Mouse (Mus musculus): ENCODE results near the gene Susd6. TPM values are rescaled to one million over a fixed set of nuclear protein-coding genes. Genes with fewer than 3 reads are reported as not detected.

Gene Susd6
- polyA plus RNA-seq, 1 experiment: 57.0 TPM

DNA sequence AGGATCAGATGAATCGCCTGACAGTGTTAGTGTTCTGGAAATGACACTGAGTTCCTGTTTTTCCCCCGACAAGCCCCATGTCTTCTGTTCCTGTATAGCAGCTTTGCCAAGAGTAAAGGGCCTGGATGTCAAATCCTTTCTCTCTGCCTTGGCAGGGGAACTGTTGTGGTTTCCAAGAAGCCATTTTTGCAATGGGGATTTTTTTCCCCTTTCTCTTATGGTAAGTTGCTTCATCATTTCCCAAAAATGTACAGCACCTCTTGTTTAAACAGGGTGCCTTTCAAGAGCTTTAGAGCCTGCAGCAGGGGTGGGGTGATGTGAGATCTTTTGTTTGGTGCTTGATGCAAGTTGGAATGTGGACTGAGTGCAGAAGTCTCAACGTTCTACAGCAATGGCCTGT, 63.4 kb downstream of the Susd6 start:
- Histone ChIP-seq H3K4me3 (ENCODE audit: low read depth, low read length) (no peak overlapping the region), H3K4me1 (ENCODE audit: control insufficient read depth, insufficient read depth, low read length) (peaks cover 6% of the 10 kb centered on the region), H3K27me3 (ENCODE audit: control insufficient read depth, insufficient read depth, low read length, poor library complexity, severe bottlenecking) (no peaks in the 10 kb centered on the region), H3K9ac (ENCODE audit: low read depth, poor library complexity, severe bottlenecking) (no peak overlapping the region), H3K27ac (ENCODE audit: insufficient read depth, low read length) (peak overlapping the region; percentile 71; the same call in 1 of the 2 replicates), H3K9me3 (replicated peaks; ENCODE audit: control insufficient read depth, insufficient read depth, low read length, poor library complexity, severe bottlenecking) (no peaks in the 10 kb centered on the region), H3K36me3 (ENCODE audit: control insufficient read depth, insufficient read depth, low read length, poor library complexity, severe bottlenecking) (no peaks in the 10 kb centered on the region; the same call in 1 of the 2 replicates)
- TF ChIP-seq POLR2A (IDR thresholded peaks at IDR 0.05; ENCODE audit: insufficient read depth, low read length) (no peak), EP300 (IDR thresholded peaks at IDR 0.05; ENCODE audit: insufficient read depth, low read depth, low read length) (no peak), CTCF (IDR thresholded peaks at IDR 0.05; ENCODE audit: low read depth, low read length) (no peak)

GRCm38 (mm10) chr12:80854671-80855070, 64.4 kb downstream of the Susd6 start:
- peaks cover under 1% of the 10 kb centered on the region; the same call in 1 of the 2 replicates for H3K36me3 ChIP-seq (ENCODE audit: control insufficient read depth, insufficient read depth, low read length, poor library complexity, severe bottlenecking)
- no peak overlapping the region for H3K9ac ChIP-seq (ENCODE audit: low read depth, poor library complexity, severe bottlenecking)
- H3K27ac ChIP-seq (ENCODE audit: insufficient read depth, low read length): no peak overlapping the region
- no peaks in the 10 kb centered on the region for H3K9me3 ChIP-seq (replicated peaks; ENCODE audit: control insufficient read depth, insufficient read depth, low read length, poor library complexity, severe bottlenecking)
- no peak overlapping the region for H3K4me3 ChIP-seq (ENCODE audit: low read depth, low read length)
- no peak for TF ChIP-seq POLR2A (IDR thresholded peaks at IDR 0.05; ENCODE audit: insufficient read depth, low read length)
- TF ChIP-seq EP300 (IDR thresholded peaks at IDR 0.05; ENCODE audit: insufficient read depth, low read depth, low read length): no peak
- TF ChIP-seq CTCF (IDR thresholded peaks at IDR 0.05; ENCODE audit: low read depth, low read length): no peak
- no peaks in the 10 kb centered on the region for H3K27me3 ChIP-seq (ENCODE audit: control insufficient read depth, insufficient read depth, low read length, poor library complexity, severe bottlenecking)
- peaks cover 6% of the 10 kb centered on the region for H3K4me1 ChIP-seq (ENCODE audit: control insufficient read depth, insufficient read depth, low read length)

DNA sequence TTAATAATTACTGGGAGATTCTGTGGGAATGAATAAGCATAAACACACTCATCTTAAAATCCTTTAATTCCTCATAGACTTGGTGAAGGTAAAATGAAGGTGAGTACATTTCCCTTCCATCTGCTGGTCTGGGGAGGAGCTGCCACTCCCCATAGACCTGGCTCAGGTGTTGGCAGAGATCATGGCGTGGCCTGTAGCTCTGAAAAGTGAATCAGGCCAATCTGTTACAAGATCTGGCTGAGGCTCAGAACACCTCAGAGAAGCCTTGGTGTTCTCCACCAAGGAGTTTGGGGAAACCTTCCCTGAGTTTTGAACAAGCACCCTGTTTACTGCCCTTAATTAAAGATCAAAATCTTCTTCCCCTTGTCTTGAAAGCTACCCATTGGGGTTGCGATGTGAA, 64.8 kb downstream of the Susd6 start:
- Histone ChIP-seq H3K36me3 (ENCODE audit: control insufficient read depth, insufficient read depth, low read length, poor library complexity, severe bottlenecking) (peaks cover 2% of the 10 kb centered on the region; the same call in 1 of the 2 replicates), H3K27ac (ENCODE audit: insufficient read depth, low read length) (no peak overlapping the region), H3K4me3 (ENCODE audit: low read depth, low read length) (no peak overlapping the region), H3K9me3 (replicated peaks; ENCODE audit: control insufficient read depth, insufficient read depth, low read length, poor library complexity, severe bottlenecking) (no peaks in the 10 kb centered on the region), H3K4me1 (ENCODE audit: control insufficient read depth, insufficient read depth, low read length) (peaks cover 6% of the 10 kb centered on the region), H3K27me3 (ENCODE audit: control insufficient read depth, insufficient read depth, low read length, poor library complexity, severe bottlenecking) (no peaks in the 10 kb centered on the region), H3K9ac (ENCODE audit: low read depth, poor library complexity, severe bottlenecking) (no peak overlapping the region)
- TF ChIP-seq POLR2A (IDR thresholded peaks at IDR 0.05; ENCODE audit: insufficient read depth, low read length): no peak
- TF ChIP-seq CTCF (IDR thresholded peaks at IDR 0.05; ENCODE audit: low read depth, low read length): no peak
- TF ChIP-seq EP300 (IDR thresholded peaks at IDR 0.05; ENCODE audit: insufficient read depth, low read depth, low read length): no peak

- Histone ChIP-seq H3K9me3 (replicated peaks; ENCODE audit: control insufficient read depth, insufficient read depth, low read length, poor library complexity, severe bottlenecking) (no peaks in the 10 kb centered on the region), H3K4me3 (ENCODE audit: low read depth, low read length) (no peak overlapping the region), H3K9ac (ENCODE audit: low read depth, poor library complexity, severe bottlenecking) (no peak overlapping the region), H3K4me1 (ENCODE audit: control insufficient read depth, insufficient read depth, low read length) (peaks cover 6% of the 10 kb centered on the region), H3K27me3 (ENCODE audit: control insufficient read depth, insufficient read depth, low read length, poor library complexity, severe bottlenecking) (no peaks in the 10 kb centered on the region), H3K36me3 (ENCODE audit: control insufficient read depth, insufficient read depth, low read length, poor library complexity, severe bottlenecking) (peaks cover 4% of the 10 kb centered on the region; the same call in 1 of the 2 replicates), H3K27ac (ENCODE audit: insufficient read depth, low read length) (no peak overlapping the region)
- TF ChIP-seq CTCF (IDR thresholded peaks at IDR 0.05; ENCODE audit: low read depth, low read length) (no peak), EP300 (IDR thresholded peaks at IDR 0.05; ENCODE audit: insufficient read depth, low read depth, low read length) (no peak), POLR2A (IDR thresholded peaks at IDR 0.05; ENCODE audit: insufficient read depth, low read length) (no peak)
Observed at GRCm38 (mm10) chr12:80855581-80855980, 65.3 kb downstream of the Susd6 start.

DNA sequence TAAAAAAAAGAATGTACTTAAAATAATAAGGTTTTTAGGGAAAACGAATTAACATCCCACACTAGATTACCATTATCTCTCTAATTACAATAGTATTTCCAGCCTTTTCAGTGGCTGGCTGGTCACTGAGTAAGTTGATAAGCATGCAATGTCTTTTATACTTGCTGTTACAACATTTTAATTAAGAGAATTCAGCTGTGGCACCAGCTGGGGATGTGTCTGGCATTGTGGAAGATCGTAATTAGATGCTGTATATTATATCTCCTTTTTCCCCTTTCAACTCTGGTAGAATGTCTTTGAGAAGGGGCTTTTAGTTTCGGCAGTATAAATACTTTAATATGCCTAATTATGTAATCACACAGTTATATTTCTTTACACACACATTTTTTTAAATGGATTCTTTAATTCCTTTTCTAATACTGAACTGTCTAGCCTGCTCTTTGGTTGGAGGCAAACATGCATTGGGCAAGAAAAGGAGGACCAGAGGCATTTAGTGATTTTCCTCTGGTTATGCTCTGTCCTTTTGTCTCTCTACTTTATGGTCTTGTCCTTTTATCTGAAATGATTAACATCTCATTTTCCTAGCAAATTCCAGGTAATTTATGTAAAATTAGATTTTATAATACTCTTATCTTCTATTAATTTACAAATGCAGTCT, 67.5 kb downstream of the Susd6 start:
- H3K27me3 ChIP-seq (ENCODE audit: control insufficient read depth, insufficient read depth, low read length, poor library complexity, severe bottlenecking): no peaks in the 10 kb centered on the region
- H3K4me3 ChIP-seq (ENCODE audit: low read depth, low read length): no peak overlapping the region
- no peak overlapping the region for H3K27ac ChIP-seq (ENCODE audit: insufficient read depth, low read length)
- H3K36me3 ChIP-seq (ENCODE audit: control insufficient read depth, insufficient read depth, low read length, poor library complexity, severe bottlenecking): peaks cover 4% of the 10 kb centered on the region; the same call in 1 of the 2 replicates
- TF ChIP-seq CTCF (IDR thresholded peaks at IDR 0.05; ENCODE audit: low read depth, low read length) (no peak), POLR2A (IDR thresholded peaks at IDR 0.05; ENCODE audit: insufficient read depth, low read length) (no peak), EP300 (IDR thresholded peaks at IDR 0.05; ENCODE audit: insufficient read depth, low read depth, low read length) (no peak)
- no peaks in the 10 kb centered on the region for H3K9me3 ChIP-seq (replicated peaks; ENCODE audit: control insufficient read depth, insufficient read depth, low read length, poor library complexity, severe bottlenecking)
- H3K9ac ChIP-seq (ENCODE audit: low read depth, poor library complexity, severe bottlenecking): no peak overlapping the region
- peaks cover 4% of the 10 kb centered on the region for H3K4me1 ChIP-seq (ENCODE audit: control insufficient read depth, insufficient read depth, low read length)

DNA sequence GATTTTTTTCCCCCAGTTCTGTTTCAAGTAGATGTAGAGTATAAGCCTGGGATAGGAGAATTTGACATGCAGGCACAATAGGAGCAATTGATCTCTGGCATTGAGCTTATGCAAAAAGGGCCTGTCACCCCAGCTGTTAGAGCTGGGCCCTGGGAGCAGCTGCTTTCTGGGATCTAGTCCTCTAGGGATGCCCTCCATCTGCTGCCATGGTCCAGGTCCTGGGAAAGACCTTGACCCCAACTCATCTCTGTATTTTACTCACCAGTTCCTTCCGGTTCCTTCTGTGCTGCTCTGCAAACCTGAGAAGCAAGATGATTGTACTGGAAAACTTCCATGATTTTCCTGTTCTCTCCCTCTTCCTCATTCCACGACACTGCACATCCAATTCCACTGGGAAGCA, 68.0 kb downstream of the Susd6 start:
- no peak for TF ChIP-seq CTCF (IDR thresholded peaks at IDR 0.05; ENCODE audit: low read depth, low read length)
- TF ChIP-seq EP300 (IDR thresholded peaks at IDR 0.05; ENCODE audit: insufficient read depth, low read depth, low read length): 0 out of 2 replicates have a peak, but pooled peaks have one; percentile 26
- TF ChIP-seq POLR2A (IDR thresholded peaks at IDR 0.05; ENCODE audit: insufficient read depth, low read length): no peak
- no peak overlapping the region for H3K4me3 ChIP-seq (ENCODE audit: low read depth, low read length)
- H3K4me1 ChIP-seq (ENCODE audit: control insufficient read depth, insufficient read depth, low read length): peaks cover 3% of the 10 kb centered on the region
- H3K27ac ChIP-seq (ENCODE audit: insufficient read depth, low read length): no peak overlapping the region
- no peak overlapping the region for H3K9ac ChIP-seq (ENCODE audit: low read depth, poor library complexity, severe bottlenecking)
- no peaks in the 10 kb centered on the region for H3K27me3 ChIP-seq (ENCODE audit: control insufficient read depth, insufficient read depth, low read length, poor library complexity, severe bottlenecking)
- peaks cover 4% of the 10 kb centered on the region; the same call in 1 of the 2 replicates for H3K36me3 ChIP-seq (ENCODE audit: control insufficient read depth, insufficient read depth, low read length, poor library complexity, severe bottlenecking)
- H3K9me3 ChIP-seq (replicated peaks; ENCODE audit: control insufficient read depth, insufficient read depth, low read length, poor library complexity, severe bottlenecking): no peaks in the 10 kb centered on the region

Measured in ES-Bruce4 (cell line).